Mouse (Mus musculus): Measurements from ENCODE around the gene Cnn1. TPM values are rescaled to one million over a fixed set of nuclear protein-coding genes. Genes with fewer than 3 reads are reported as not detected.

Gene Cnn1
- polyA plus RNA-seq, 1 experiment from 2014 or later: 2.2 TPM

DNA sequence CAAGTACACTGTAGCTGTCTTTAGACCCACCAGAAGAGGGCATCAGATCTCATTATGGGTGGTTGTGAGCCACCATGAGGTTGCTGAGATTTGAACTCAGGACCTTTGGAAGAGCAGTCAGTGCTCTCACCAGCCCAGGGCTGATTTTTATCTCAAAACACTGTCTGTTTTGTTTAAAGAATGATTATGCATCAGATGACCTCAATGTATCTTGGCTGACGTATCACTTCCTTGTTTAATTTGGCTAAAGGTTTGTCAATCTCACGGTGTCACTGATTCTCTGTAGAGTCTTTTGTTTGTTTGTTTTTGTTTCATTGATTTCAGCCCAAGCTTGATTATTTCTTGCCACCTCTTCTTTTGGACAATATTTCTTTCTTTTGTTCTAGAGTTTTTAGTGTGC, 51.9 kb downstream of the Cnn1 start:
- Histone ChIP-seq H3K27me3 (no peaks in the 10 kb centered on the region), H3K9ac (no peak overlapping the region), H3K4me3 (no peak overlapping the region), H3K36me3 (ENCODE audit: poor library complexity, severe bottlenecking) (no peaks in the 10 kb centered on the region), H3K27ac (no peak overlapping the region), H3K4me1 (0 out of 2 replicates have a peak, but pooled peaks cover 4% of the 10 kb centered on the region), H3K4me2 (no peak overlapping the region), H3K9me3 (replicated peaks) (no peaks in the 10 kb centered on the region; the same call in 1 of the 2 replicates)
- no peak for ATAC-seq
- WGBS: 83% methylated on average over 2 of the region's 2 CpGs

- H3K9me3 ChIP-seq (replicated peaks): no peaks in the 10 kb centered on the region
- H3K27ac ChIP-seq: no peak overlapping the region
- peaks cover 2% of the 10 kb centered on the region; the same call in 1 of the 2 replicates for H3K27me3 ChIP-seq
- ATAC-seq: no peak
- H3K4me1 ChIP-seq: peaks cover 18% of the 10 kb centered on the region
- no peak overlapping the region for H3K9ac ChIP-seq
- H3K36me3 ChIP-seq (ENCODE audit: poor library complexity, severe bottlenecking): 0 out of 2 replicates have a peak, but pooled peaks cover 7% of the 10 kb centered on the region
- no peak overlapping the region for H3K4me3 ChIP-seq
- 90% methylated on average over 3 of the region's 3 CpGs for WGBS
- no peak overlapping the region for H3K4me2 ChIP-seq
Observed at GRCm38 (mm10) chr9:22153810-22154209, 54.8 kb downstream of the Cnn1 start.

DNA sequence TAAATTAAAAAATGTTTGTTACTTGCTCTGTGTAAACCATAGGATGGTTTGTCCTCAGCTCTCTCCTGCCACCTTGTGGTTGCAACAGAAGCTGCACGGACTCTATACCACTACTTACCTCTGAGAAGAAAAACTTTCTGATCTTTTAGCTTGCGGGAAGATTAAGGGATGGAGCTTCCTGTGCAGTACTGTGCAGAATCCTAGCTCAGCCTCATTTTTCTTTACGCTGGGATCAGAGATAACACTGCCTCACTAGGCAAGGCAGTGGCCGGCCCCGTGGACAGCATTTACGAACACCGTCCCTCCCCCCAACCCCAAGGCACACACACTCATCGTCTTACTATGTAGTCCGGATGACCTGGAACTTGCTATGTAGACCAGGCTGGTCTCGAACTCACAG, 56.6 kb downstream of the Cnn1 start:
- H3K36me3 ChIP-seq (ENCODE audit: poor library complexity, severe bottlenecking): 0 out of 2 replicates have a peak, but pooled peaks cover 7% of the 10 kb centered on the region
- peaks cover 2% of the 10 kb centered on the region; the same call in 1 of the 2 replicates for H3K27me3 ChIP-seq
- peak; percentile 28 for ATAC-seq
- no peak overlapping the region for H3K9ac ChIP-seq
- no peak overlapping the region for H3K4me3 ChIP-seq
- H3K27ac ChIP-seq: no peak overlapping the region
- H3K9me3 ChIP-seq (replicated peaks): no peaks in the 10 kb centered on the region
- 29% methylated on average over 10 of the region's 10 CpGs for whole genome bisulfite sequencing
- peaks cover 18% of the 10 kb centered on the region for H3K4me1 ChIP-seq
- H3K4me2 ChIP-seq: peak overlapping the region; percentile 69; the same call in 1 of the 2 replicates

DNA sequence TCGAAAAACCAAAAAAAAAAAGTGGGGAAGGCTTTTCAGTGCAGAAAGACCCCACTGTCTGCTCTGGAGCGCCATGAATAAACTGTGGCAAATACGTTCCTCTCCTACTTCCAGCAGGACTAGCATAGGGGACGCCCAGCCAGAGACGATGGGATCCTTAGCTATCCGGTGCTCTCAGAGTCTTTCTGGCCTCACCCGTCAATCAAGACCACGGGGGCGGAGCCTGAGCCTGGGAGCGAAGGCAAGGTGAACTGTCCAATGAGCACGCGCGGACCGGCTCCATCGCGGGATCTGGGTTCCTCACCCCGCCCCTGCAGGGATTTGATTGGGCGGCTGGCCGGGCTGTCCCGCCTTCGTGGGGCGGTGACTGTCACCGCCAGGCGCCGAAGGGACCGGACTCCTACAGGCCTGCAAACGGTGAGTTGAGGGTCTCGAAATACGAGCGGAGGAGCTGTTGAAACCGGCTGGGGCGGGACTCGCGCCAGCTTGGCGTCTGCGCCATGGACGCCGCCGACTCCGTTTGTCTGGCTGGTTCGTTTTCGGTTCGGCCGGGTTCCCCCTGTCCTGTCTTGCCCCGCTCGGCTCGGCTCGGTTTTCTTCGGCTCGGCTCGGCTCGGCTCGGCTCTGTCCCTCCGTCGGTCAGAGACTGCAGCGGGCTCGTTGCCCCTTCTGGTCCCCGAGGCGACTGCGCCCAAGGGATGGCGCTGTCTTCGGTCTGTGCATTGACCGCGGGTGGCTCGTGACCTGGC, 57.7 kb downstream of the Cnn1 start, which contains the start of gene Pigyl:
TSS of gene Pigyl (plus strand) at position 350 of the 749 bp plus-strand sequence.
- peak within 1 kb of the TSS; percentile 84 for H3K27ac ChIP-seq
- WGBS: under 1% methylated on average over 65 of the region's 65 CpGs
- H3K9me3 ChIP-seq (replicated peaks): no peaks in the 10 kb centered on the region
- H3K4me3 ChIP-seq: peak within 1 kb of the TSS; percentile 68
- peak within 1 kb of the TSS; percentile 69 for H3K4me2 ChIP-seq
- 0 out of 2 replicates have a peak, but pooled peaks cover 7% of the 10 kb centered on the region for H3K36me3 ChIP-seq (ENCODE audit: poor library complexity, severe bottlenecking)
- H3K27me3 ChIP-seq: peaks cover 2% of the 10 kb centered on the region; the same call in 1 of the 2 replicates
- peak; percentile 98 for ATAC-seq
- peak within 1 kb of the TSS; percentile 91 for H3K9ac ChIP-seq
- peaks cover 18% of the 10 kb centered on the region for H3K4me1 ChIP-seq

DNA sequence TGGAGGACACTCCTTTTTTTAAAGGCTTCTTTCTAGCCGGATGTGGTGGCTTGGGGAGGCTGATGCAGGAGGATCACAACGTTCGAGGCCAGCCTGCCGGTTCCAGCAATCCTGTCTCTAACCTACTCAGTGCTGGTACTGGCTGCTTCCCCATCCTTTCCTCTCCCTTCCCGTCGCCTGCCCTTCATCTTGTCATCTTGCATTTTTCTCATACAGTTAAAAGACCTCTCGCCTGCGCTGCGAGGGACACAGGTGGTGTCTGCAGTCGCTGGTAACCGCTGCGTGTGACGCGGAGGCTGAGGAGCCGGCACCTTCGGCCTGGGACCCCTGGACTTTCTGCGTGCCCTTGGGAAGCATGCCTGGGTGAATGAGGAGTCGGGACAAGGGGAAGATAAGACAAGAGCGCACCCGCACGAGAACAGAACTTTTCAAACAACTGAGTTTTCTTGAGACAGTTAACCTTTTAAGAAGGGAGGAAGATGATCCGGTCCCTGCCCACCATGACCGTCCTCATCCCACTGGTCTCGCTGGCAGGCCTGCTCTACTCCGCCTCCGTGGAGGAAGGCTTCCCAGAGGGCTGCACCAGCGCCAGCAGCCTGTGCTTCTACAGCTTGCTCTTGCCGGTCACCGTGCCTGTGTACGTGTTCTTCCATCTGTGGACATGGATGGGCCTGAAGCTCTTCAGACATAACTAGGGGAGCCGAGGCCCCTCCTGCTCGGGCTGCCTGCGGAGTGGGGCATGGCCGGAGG, 58.7 kb downstream of the Cnn1 start:
- WGBS: 76% methylated on average over 34 of the region's 34 CpGs
- Histone ChIP-seq H3K9me3 (replicated peaks) (no peaks in the 10 kb centered on the region), H3K4me2 (peak overlapping the region; percentile 69), H3K27ac (no peak overlapping the region), H3K36me3 (ENCODE audit: poor library complexity, severe bottlenecking) (0 out of 2 replicates have a peak, but pooled peaks cover 7% of the 10 kb centered on the region), H3K9ac (peak overlapping the region; percentile 91), H3K27me3 (peaks cover 2% of the 10 kb centered on the region; the same call in 1 of the 2 replicates), H3K4me3 (peak overlapping the region; percentile 68), H3K4me1 (peaks cover 18% of the 10 kb centered on the region)
- no peak for ATAC-seq

Small RNA genes within 50 kb of the gene (microRNA-seq; reads per million reads assigned to microRNA genes)
- not detected for gene Mir7084

Other genes with a start within 250 kb of the Cnn1 start
- 12.5 and 13.9 TPM in 2 replicates for gene Dock6, start 246.6 kb upstream of the Cnn1 start, polyA plus RNA-seq (2015; fragmentation: Nextera tagmentation; extraction: Ambion mirVana)
- gene Rab3d, start 181.0 kb upstream of the Cnn1 start, polyA plus RNA-seq (2015; fragmentation: Nextera tagmentation; extraction: Ambion mirVana): 18.3 and 21.0 TPM in 2 replicates
- 5.0 and 6.6 TPM in 2 replicates for gene Ccdc159, start 171.7 kb upstream of the Cnn1 start, polyA plus RNA-seq (2015; fragmentation: Nextera tagmentation; extraction: Ambion mirVana)
- gene Tmem205, start 171.7 kb upstream of the Cnn1 start, polyA plus RNA-seq (2015; fragmentation: Nextera tagmentation; extraction: Ambion mirVana): 42.2 and 42.3 TPM in 2 replicates
- gene Plppr2, start 162.2 kb upstream of the Cnn1 start, polyA plus RNA-seq (2015; fragmentation: Nextera tagmentation; extraction: Ambion mirVana): 37.8 and 44.1 TPM in 2 replicates
- 8.6 and 12.1 TPM in 2 replicates for gene Swsap1, start 143.5 kb upstream of the Cnn1 start, polyA plus RNA-seq (2015; fragmentation: Nextera tagmentation; extraction: Ambion mirVana)
- gene Epor, start 135.7 kb upstream of the Cnn1 start, polyA plus RNA-seq (2015; fragmentation: Nextera tagmentation; extraction: Ambion mirVana): 0.99 and 1.9 TPM in 2 replicates
- 1.1 and 1.2 TPM in 2 replicates for gene Rgl3, start 109.8 kb upstream of the Cnn1 start, polyA plus RNA-seq (2015; fragmentation: Nextera tagmentation; extraction: Ambion mirVana)
- 4.0 and 4.6 TPM in 2 replicates for gene Ccdc151, start 96.6 kb upstream of the Cnn1 start, polyA plus RNA-seq (2015; fragmentation: Nextera tagmentation; extraction: Ambion mirVana)
- 84.2 and 89.6 TPM in 2 replicates for gene Prkcsh, start 96.4 kb upstream of the Cnn1 start, polyA plus RNA-seq (2015; fragmentation: Nextera tagmentation; extraction: Ambion mirVana)
- 63.7 and 66.4 TPM in 2 replicates for gene Elavl3, start 47.2 kb upstream of the Cnn1 start, polyA plus RNA-seq (2015; fragmentation: Nextera tagmentation; extraction: Ambion mirVana)
- not detected in 2 replicates for gene Gm49318, start 28.0 kb upstream of the Cnn1 start, polyA plus RNA-seq (2015; fragmentation: Nextera tagmentation; extraction: Ambion mirVana)
- 17.1 and 18.9 TPM in 2 replicates for gene Zfp653, start 27.8 kb upstream of the Cnn1 start, polyA plus RNA-seq (2015; fragmentation: Nextera tagmentation; extraction: Ambion mirVana)
- gene Ecsit, start 13.8 kb upstream of the Cnn1 start, polyA plus RNA-seq (2015; fragmentation: Nextera tagmentation; extraction: Ambion mirVana): 47.7 and 51.5 TPM in 2 replicates
- 206 and 210 TPM in 2 replicates for gene Elof1, start 18.0 kb downstream of the Cnn1 start, polyA plus RNA-seq (2015; fragmentation: Nextera tagmentation; extraction: Ambion mirVana)
- gene Acp5, start 36.5 kb downstream of the Cnn1 start, polyA plus RNA-seq (2015; fragmentation: Nextera tagmentation; extraction: Ambion mirVana): 0.81 and 1.2 TPM in 2 replicates
- gene Pigyl, start 57.6 kb downstream of the Cnn1 start, polyA plus RNA-seq (2015; fragmentation: Nextera tagmentation; extraction: Ambion mirVana): 79.3 and 87.5 TPM in 2 replicates
- gene Zfp872, start 88.9 kb downstream of the Cnn1 start, polyA plus RNA-seq (2015; fragmentation: Nextera tagmentation; extraction: Ambion mirVana): 0.13 and 0.19 TPM in 2 replicates
- gene Zfp809, start 126.5 kb downstream of the Cnn1 start, polyA plus RNA-seq (2015; fragmentation: Nextera tagmentation; extraction: Ambion mirVana): 9.3 and 11.0 TPM in 2 replicates
- 10.4 and 10.7 TPM in 2 replicates for gene Zfp599, start 160.7 kb downstream of the Cnn1 start, polyA plus RNA-seq (2015; fragmentation: Nextera tagmentation; extraction: Ambion mirVana)
- gene Zfp810, start 208.4 kb downstream of the Cnn1 start, polyA plus RNA-seq (2015; fragmentation: Nextera tagmentation; extraction: Ambion mirVana): 32.9 and 33.8 TPM in 2 replicates